In genomic region chr12:54656396-54657171, GRCm38 (mm10) we compare ENCODE assay signal across 8 mouse cellular contexts. TPM values are rescaled to one million over a fixed set of nuclear protein-coding genes. Genes with fewer than 3 reads are reported as not detected.
DNase-seq lines count a peak whose midpoint lies in the region; ATAC-seq lines count a peak whose summit lies in the region.

Gene Sptssa (minus strand): TSS chr12:54656573.

- H3K4me3 ChIP-seq in hindbrain, embryonic 12.5 days = peak within 1 kb of the TSS; percentile 68

- peak; percentile 99 for DNase-seq in Muller cell, postnatal 12 days (ENCODE audit: inconsistent ontology term)
- DNase-seq in cerebellum, adult 9-11 months = peak; percentile 97
- DNase-seq in frontal cortex, postnatal 10 days (ENCODE audit: low spot score in 2 of 2) = peak; percentile 91 to 97
- DNase-seq in layer of hippocampus, postnatal 14 days (ENCODE audit: low spot score in 2 of 2) = peak; percentile 94 to 95
- DNase-seq in lung, postnatal 14 days = peak; percentile 96
- peak; percentile 85 for DNase-seq in retina, adult 2 months (ENCODE audit: low read depth, low spot score)
- DNase-seq in thymus, postnatal 36 days = peak; percentile 94 to 96

- H3K27me3 ChIP-seq in hindbrain, embryonic 12.5 days = no peaks in the 10 kb centered on the region

- no peaks in the 10 kb centered on the region for H3K9me3 ChIP-seq in hindbrain, embryonic 12.5 days (replicated peaks)

- peak; percentile 99 for ATAC-seq in hindbrain, embryonic 12.5 days (ENCODE audit: low FRiP score)

- peak within 1 kb of the TSS; percentile 77 for H3K9ac ChIP-seq in hindbrain, embryonic 12.5 days

- 8% methylated on average over 53 of the region's 53 CpGs for WGBS in hindbrain, embryonic 12.5 days

- peaks cover 27% of the 10 kb centered on the region for H3K4me1 ChIP-seq in hindbrain, embryonic 12.5 days

- H3K27ac ChIP-seq in hindbrain, embryonic 12.5 days = peak within 1 kb of the TSS; percentile 86

- H3K4me2 ChIP-seq in hindbrain, embryonic 12.5 days (replicated peaks) = peak within 1 kb of the TSS; percentile 76

- no peaks in the 10 kb centered on the region for H3K36me3 ChIP-seq in hindbrain, embryonic 12.5 days

RNA-seq across cellular contexts. Expression of gene Sptssa, which starts in this region (rescaled TPM):
- 166 and 176 TPM in 2 replicates for polyA plus RNA-seq in hindbrain, embryonic 12.5 days (2016; fragmentation: Nextera tagmentation; extraction: Ambion mirVana)
- total RNA-seq in layer of hippocampus, postnatal 14 days (2021) = 10 to 100 TPM; 30.9 to 35.2 TPM

Comparison
In these comparisons a context has a peak if more than half of its experiments do, and no peak if none do; other contexts are left out.
1. Peak in every context shown above with its lines: DNase-seq, ATAC-seq, H3K4me3 ChIP-seq and H3K27ac ChIP-seq.